Mouse (Mus musculus) stomach, postnatal 0 days (tissue): ENCODE data around the gene Man2a2.

Experiments
- CTCF ChIP-seq: IDR thresholded peaks from 2 replicates; pipeline ENCODE4 v1.5.1; 2016; ENCODE audit warnings: antibody characterized with exemption, low read depth, mild to moderate bottlenecking, moderate library complexity
- EP300 ChIP-seq: optimal IDR thresholded peaks from 2 replicates; pipeline ENCODE3; 2016; ENCODE audit warnings: antibody characterized with exemption

- TF ChIP-seq CTCF (no peak), EP300 (no peak)
Measured at GRCm38 (mm10) chr7:80372667-80373066, 1.5 kb upstream of the Man2a2 start.
